Mouse (Mus musculus) lung, postnatal 0 days (tissue): ENCODE data around the gene Bend6. TPM values are rescaled to one million over a fixed set of nuclear protein-coding genes. Genes with fewer than 3 reads are reported as not detected.

Experiments used
- ATAC-seq: fragments of 200-750 bp; cut with Nextera tagmentation; 2 replicates; pipeline ENCODE4 v1.8.0; 2017; ENCODE audit warnings: moderate library complexity
- DNase-seq: peaks from one replicate; pipeline ENCODE4 v3.0.0-alpha.2; 2016; ENCODE audit warnings: low spot score
- H3K27ac ChIP-seq: fragments of 300-500 bp; sonication (generic); 2 replicates; pipeline ENCODE4 v1.5.1; 2014; ENCODE audit warnings: antibody characterized with exemption, mild to moderate bottlenecking, low read length, mixed read lengths
- H3K27me3 ChIP-seq: fragments of 300-500 bp; sonication (generic); replicated peaks from 2 replicates; pipeline ENCODE4 v1.6.1; 2014; ENCODE audit warnings: low read length, mixed read lengths; ENCODE audit not compliant: insufficient read depth
- H3K36me3 ChIP-seq: fragments of 300-500 bp; sonication (generic); 2 replicates; pipeline ENCODE4 v1.6.1; 2014; ENCODE audit warnings: low read length, mixed read lengths; ENCODE audit not compliant: insufficient read depth
- H3K4me1 ChIP-seq: fragments of 300-500 bp; sonication (generic); 2 replicates; pipeline ENCODE4 v1.6.1; 2014; ENCODE audit warnings: antibody characterized with exemption, low read depth, low read length, mixed read lengths; ENCODE audit not compliant: insufficient read depth
- H3K4me2 ChIP-seq: fragments of 300-500 bp; sonication (generic); replicated peaks from 2 replicates; pipeline ENCODE4 v1.6.1; 2014; ENCODE audit warnings: low read depth, mild to moderate bottlenecking, low read length, moderate library complexity, mixed read lengths
- H3K4me3 ChIP-seq: fragments of 300-500 bp; sonication (generic); 2 replicates; pipeline ENCODE4 v1.5.1; 2014; ENCODE audit warnings: low read depth, low read length
- H3K9ac ChIP-seq: fragments of 300-500 bp; sonication (generic); replicated peaks from 2 replicates; pipeline ENCODE4 v1.6.1; 2014; ENCODE audit warnings: low read depth, mild to moderate bottlenecking
- H3K9me3 ChIP-seq: fragments of 300-500 bp; sonication (generic); 2 replicates; pipeline ENCODE4 v1.6.1; 2016; ENCODE audit warnings: low read length, mixed read lengths
- CTCF ChIP-seq: IDR thresholded peaks from 2 replicates; pipeline ENCODE4 v1.5.1; 2016; ENCODE audit warnings: antibody characterized with exemption, mild to moderate bottlenecking
- EP300 ChIP-seq: IDR thresholded peaks from 2 replicates; pipeline ENCODE4 v1.6.1; 2016; ENCODE audit warnings: antibody characterized with exemption, mild to moderate bottlenecking, control low read depth
- WGBS: fragments of 180-500 bp; shearing (Covaris S2); extraction: QIAGEN DNeasy Blood & Tissue Kit; methylation state at CpG from one replicate; pipeline ENCODE4 v1.1.7; 2014; 5-methylcytosine and 5-hydroxymethylcytosine counted together
- polyA plus RNA-seq: library from polyadenylated mRNA; unstranded; fragments of >200 nt; fragmentation: Nextera tagmentation; extraction: Ambion mirVana; gene quantifications from 2 replicates; pipeline ENCODE4 v1.2.1, GENCODE M21; 2015

The Bend6 gene
- polyA plus RNA-seq, 1 experiment from 2014 or later: 0.45 TPM

DNA sequence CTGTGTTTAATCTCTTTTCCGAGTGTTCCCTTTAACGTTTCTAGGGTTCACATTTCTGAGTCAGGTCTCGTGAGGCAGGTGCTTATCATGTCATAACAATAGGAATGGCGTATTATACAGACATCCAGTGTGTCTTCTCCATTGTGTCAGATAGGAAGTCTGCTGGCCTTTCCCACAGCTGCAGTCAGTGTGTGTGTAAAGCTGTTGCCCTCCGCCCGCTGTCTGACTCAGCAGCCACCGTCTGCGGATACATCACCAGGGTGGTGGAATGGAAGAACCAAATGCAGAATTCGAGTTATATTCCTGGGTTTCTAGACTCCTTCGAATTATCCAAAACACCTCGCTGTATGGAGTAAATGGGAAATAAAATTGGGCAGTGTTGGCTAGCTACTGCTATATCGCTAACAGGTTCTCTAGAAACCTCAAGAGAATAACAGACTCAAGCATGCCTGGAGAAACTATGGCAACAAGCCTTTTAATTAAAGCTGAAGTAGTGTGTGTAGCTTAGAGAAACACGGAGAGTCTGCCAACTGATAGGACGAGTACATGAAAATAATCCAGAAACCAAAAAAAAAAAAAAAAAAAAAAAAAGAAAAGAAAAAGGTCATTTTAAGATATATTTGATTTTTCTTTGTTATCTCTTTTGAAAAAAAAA is 25.4 kb upstream of the Bend6 start:
- Histone ChIP-seq H3K4me2 (no peak overlapping the region), H3K4me1 (no peaks in the 10 kb centered on the region), H3K27ac (no peak overlapping the region), H3K9ac (no peak overlapping the region), H3K9me3 (no peaks in the 10 kb centered on the region), H3K36me3 (no peaks in the 10 kb centered on the region), H3K27me3 (no peaks in the 10 kb centered on the region), H3K4me3 (no peak overlapping the region)
- WGBS: 70% methylated on average over 14 of the region's 14 CpGs
- ATAC-seq (no peak), DNase-seq (no peak)
- TF ChIP-seq EP300: no peak
- no peak for TF ChIP-seq CTCF

GRCm38 (mm10) chr1:33932196-33932595 is 24.6 kb upstream of the Bend6 start:
- ATAC-seq (no peak), DNase-seq (no peak)
- no peak overlapping the region for H3K4me3 ChIP-seq
- no peaks in the 10 kb centered on the region for H3K4me1 ChIP-seq
- 87% methylated on average over 3 of the region's 3 CpGs for WGBS
- no peaks in the 10 kb centered on the region for H3K36me3 ChIP-seq
- no peak for TF ChIP-seq EP300
- no peak for TF ChIP-seq CTCF
- H3K9me3 ChIP-seq: no peaks in the 10 kb centered on the region
- H3K9ac ChIP-seq: no peak overlapping the region
- H3K27me3 ChIP-seq: no peaks in the 10 kb centered on the region
- H3K27ac ChIP-seq: no peak overlapping the region
- no peak overlapping the region for H3K4me2 ChIP-seq

DNA sequence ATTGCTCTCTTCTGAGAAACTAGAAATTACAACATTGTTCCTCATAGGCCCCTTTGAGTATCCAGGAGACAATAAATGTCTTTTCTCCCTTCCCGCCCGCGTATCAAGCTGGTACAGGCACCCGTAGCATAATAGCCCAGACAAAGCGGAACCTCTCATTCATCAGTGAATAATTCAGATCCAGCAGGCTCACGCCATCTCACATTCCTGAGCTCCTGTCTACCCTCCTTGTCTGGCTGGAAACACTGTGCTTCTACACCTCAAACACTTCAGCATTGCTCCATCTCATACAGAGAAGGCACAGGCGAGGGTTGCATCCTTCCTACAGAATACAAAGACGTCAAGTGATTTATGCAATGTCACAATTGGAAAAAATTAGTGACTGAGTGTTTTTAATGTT is 24.2 kb upstream of the Bend6 start:
- WGBS: 82% methylated on average over 8 of the region's 8 CpGs

GRCm38 (mm10) chr1:33927466-33927865 is 19.9 kb upstream of the Bend6 start:
- H3K4me2 ChIP-seq: no peak overlapping the region
- WGBS: 71% methylated on average over 7 of the region's 7 CpGs
- H3K27ac ChIP-seq: no peak overlapping the region
- DNase-seq: no peak
- H3K27me3 ChIP-seq: no peaks in the 10 kb centered on the region
- H3K9ac ChIP-seq: no peak overlapping the region
- H3K36me3 ChIP-seq: no peaks in the 10 kb centered on the region
- no peak overlapping the region for H3K4me3 ChIP-seq
- no peak for ATAC-seq
- H3K9me3 ChIP-seq: no peaks in the 10 kb centered on the region
- H3K4me1 ChIP-seq: no peaks in the 10 kb centered on the region
- no peak for TF ChIP-seq CTCF
- no peak for TF ChIP-seq EP300

More for the DNA sequence above, 24.2 kb upstream of the Bend6 start:
- ATAC-seq (no peak), DNase-seq (no peak)
- Histone ChIP-seq H3K9me3 (no peaks in the 10 kb centered on the region), H3K9ac (no peak overlapping the region), H3K27ac (no peak overlapping the region), H3K4me1 (no peaks in the 10 kb centered on the region), H3K36me3 (no peaks in the 10 kb centered on the region), H3K27me3 (no peaks in the 10 kb centered on the region), H3K4me3 (no peak overlapping the region), H3K4me2 (no peak overlapping the region)
- TF ChIP-seq CTCF (no peak), EP300 (no peak)

- Histone ChIP-seq H3K27me3 (no peaks in the 10 kb centered on the region), H3K4me1 (no peaks in the 10 kb centered on the region), H3K9me3 (no peaks in the 10 kb centered on the region), H3K4me3 (no peak overlapping the region), H3K9ac (no peak overlapping the region), H3K27ac (no peak overlapping the region), H3K4me2 (no peak overlapping the region), H3K36me3 (no peaks in the 10 kb centered on the region)
- 42% methylated on average over 3 of the region's 3 CpGs for WGBS
- ATAC-seq (no peak), DNase-seq (no peak)
- no peak for TF ChIP-seq CTCF
- no peak for TF ChIP-seq EP300
These were observed 17.7 kb upstream of the Bend6 start for GRCm38 (mm10) chr1:33925283-33925682.

DNA sequence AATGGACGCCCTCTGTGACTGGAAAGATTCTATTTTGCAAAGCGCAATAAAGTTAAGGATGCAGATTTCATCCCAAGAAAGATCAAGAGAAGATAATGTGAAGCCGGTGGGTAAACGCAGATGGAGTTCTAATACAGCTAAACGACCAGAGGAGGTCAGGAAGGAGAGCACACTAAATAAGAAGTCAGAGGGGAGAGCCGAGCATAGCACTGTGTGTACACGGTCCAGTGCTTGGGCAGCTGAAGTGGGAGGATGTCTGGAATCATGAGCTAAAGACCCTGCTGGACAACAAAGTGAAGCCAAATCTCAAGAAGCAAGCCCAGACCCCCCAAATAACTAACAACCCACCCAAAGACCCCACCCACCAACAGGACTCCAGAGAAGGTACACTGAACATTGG is 15.4 kb upstream of the Bend6 start:
- ATAC-seq: no peak
- DNase-seq: no peak
- Histone ChIP-seq H3K27ac (no peak overlapping the region), H3K9me3 (no peaks in the 10 kb centered on the region), H3K9ac (no peak overlapping the region), H3K27me3 (no peaks in the 10 kb centered on the region), H3K36me3 (no peaks in the 10 kb centered on the region), H3K4me3 (no peak overlapping the region), H3K4me2 (no peak overlapping the region), H3K4me1 (no peaks in the 10 kb centered on the region)
- TF ChIP-seq EP300 (no peak), CTCF (no peak)
- 58% methylated on average over 7 of the region's 7 CpGs for WGBS

DNA sequence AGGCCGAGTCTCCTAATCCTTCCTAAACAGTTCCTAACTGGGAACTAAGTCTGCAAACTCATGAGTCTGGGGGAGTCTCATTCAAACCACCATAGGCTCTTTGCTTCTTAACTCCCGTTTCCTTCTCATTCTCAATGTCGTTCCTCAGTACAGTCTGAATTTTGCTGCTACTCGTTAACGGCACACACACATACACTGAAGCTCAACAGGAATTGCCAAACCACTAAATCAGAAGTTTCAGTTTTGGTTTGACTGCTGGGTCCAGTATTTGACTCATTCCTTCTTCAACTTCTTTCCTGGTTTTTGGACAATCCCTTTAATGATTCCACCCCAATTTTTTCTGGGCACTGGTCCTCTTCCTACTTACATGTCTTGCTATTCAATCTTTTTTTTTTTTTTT is 8.9 kb upstream of the Bend6 start:
- H3K9ac ChIP-seq: no peak overlapping the region
- no peak overlapping the region for H3K4me2 ChIP-seq
- TF ChIP-seq CTCF (no peak), EP300 (no peak)
- H3K9me3 ChIP-seq: no peaks in the 10 kb centered on the region
- DNase-seq: no peak
- no peak overlapping the region for H3K4me3 ChIP-seq
- WGBS: 95% methylated on average over 5 of the region's 5 CpGs
- H3K27ac ChIP-seq: no peak overlapping the region
- H3K4me1 ChIP-seq: no peaks in the 10 kb centered on the region
- no peaks in the 10 kb centered on the region for H3K36me3 ChIP-seq
- ATAC-seq: no peak
- no peaks in the 10 kb centered on the region for H3K27me3 ChIP-seq
